Mouse (Mus musculus) E14TG2a.4 (cell line): Measurements from ENCODE around the gene Ttll1.

ENCODE experiments used
- CTCF ChIP-seq: conservative IDR thresholded peaks from 2 replicates; pipeline ENCODE4 v1.5.1; 2014; ENCODE audit warnings: low read length
- NANOG ChIP-seq: IDR thresholded peaks from 2 replicates; pipeline ENCODE4 v1.6.1; 2014; ENCODE audit warnings: borderline replicate concordance, low read length, mixed read lengths
- POU5F1 ChIP-seq: IDR thresholded peaks from 2 replicates; pipeline ENCODE4 v1.6.1; 2014; ENCODE audit warnings: low read length, borderline replicate concordance

- TF ChIP-seq CTCF = peak; percentile 78
- no peak for TF ChIP-seq POU5F1
- no peak for TF ChIP-seq NANOG
These were observed 21.3 kb upstream of the Ttll1 start for GRCm38 (mm10) chr15:83531961-83532469.
